Mouse (Mus musculus) myocyte (in vitro differentiated cells): ENCODE results near the gene Dcbld2.

Source experiments
- CEBPB ChIP-seq: IDR thresholded peaks from 2 replicates; pipeline ENCODE4 v1.6.1; 2011; ENCODE audit warnings: mild to moderate bottlenecking, moderate library complexity; ENCODE audit not compliant: poor library complexity, insufficient read depth, severe bottlenecking
- E2F4 ChIP-seq: IDR thresholded peaks from one replicate; pipeline ENCODE4 v1.6.1; 2011; ENCODE audit warnings: mild to moderate bottlenecking, control low read depth, moderate library complexity; ENCODE audit not compliant: insufficient read depth
- MAX ChIP-seq: IDR thresholded peaks from one replicate; pipeline ENCODE4 v1.6.1; 2011; ENCODE audit warnings: low read depth, mild to moderate bottlenecking, control low read depth
- MYOD1 ChIP-seq, 3 experiments: IDR thresholded peaks; one replicate each; pipeline ENCODE4 v1.6.1; 2011; ENCODE audit warnings: control low read depth in 2 of 3, low read depth in 2 of 3, mild to moderate bottlenecking in 2 of 3, moderate library complexity in 1 of 3; ENCODE audit not compliant: insufficient read length in 2 of 3, control insufficient read depth in 1 of 3
- MYOG ChIP-seq, 3 experiments: IDR thresholded peaks; one replicate each; pipeline ENCODE4 v1.6.1; 2011; ENCODE audit warnings: control low read depth in 2 of 3, low read depth in 2 of 3, mild to moderate bottlenecking in 2 of 3; ENCODE audit not compliant: insufficient read length in 2 of 3, control insufficient read depth in 1 of 3, insufficient read depth in 1 of 3
- POLR2A ChIP-seq: IDR thresholded peaks from one replicate; pipeline ENCODE4 v1.6.1; 2011; ENCODE audit warnings: low read depth, mild to moderate bottlenecking, control low read depth, moderate library complexity; ENCODE audit not compliant: insufficient read length
- POLR2AphosphoS2 ChIP-seq: IDR thresholded peaks from one replicate; pipeline ENCODE4 v1.6.1; 2011; ENCODE audit warnings: low read depth, control low read depth; ENCODE audit not compliant: insufficient read length
- REST ChIP-seq: IDR thresholded peaks from one replicate; pipeline ENCODE4 v1.6.1; 2011; ENCODE audit warnings: mild to moderate bottlenecking, control low read depth, moderate library complexity; ENCODE audit not compliant: insufficient read depth, insufficient read length
- TCF12 ChIP-seq: IDR thresholded peaks from one replicate; pipeline ENCODE4 v1.6.1; 2011; ENCODE audit warnings: mild to moderate bottlenecking, control low read depth; ENCODE audit not compliant: poor library complexity, insufficient read depth, severe bottlenecking
- TCF3 ChIP-seq: IDR thresholded peaks from one replicate; pipeline ENCODE4 v1.6.1; 2011; ENCODE audit warnings: low read depth, control low read depth; ENCODE audit not compliant: insufficient read length
- USF1 ChIP-seq: IDR thresholded peaks from one replicate; pipeline ENCODE4 v1.6.1; 2011; ENCODE audit warnings: low read depth, mild to moderate bottlenecking, control low read depth, moderate library complexity

- TF ChIP-seq POLR2A = peak; percentile 98
- TF ChIP-seq USF1 = no peak
- no peak for TF ChIP-seq REST
- peak; percentile 96 for TF ChIP-seq POLR2AphosphoS2
- no peak for TF ChIP-seq TCF3
- no peak for TF ChIP-seq TCF12
- TF ChIP-seq E2F4 = no peak
- no peak for TF ChIP-seq MAX
- no peak for TF ChIP-seq MYOG (IDR thresholded peaks at IDR 0.05; ENCODE audit: control insufficient read depth in 1 of 3, insufficient read depth in 1 of 3, insufficient read length in 2 of 3, low read depth in 2 of 3)
- TF ChIP-seq MYOD1 (IDR thresholded peaks at IDR 0.05; ENCODE audit: control insufficient read depth in 1 of 3, insufficient read length in 2 of 3, low read depth in 2 of 3) = no peak
- no peak for TF ChIP-seq CEBPB
These were observed 441 bp downstream of the Dcbld2 start for GRCm38 (mm10) chr16:58408487-58409281.
